Mouse (Mus musculus) bone marrow macrophage, adult 2 months (primary cell): ENCODE results near the gene Nacc2.

Source experiments
- CTCF ChIP-seq: IDR thresholded peaks from 2 replicates; pipeline ENCODE4 v1.5.1; 2012; ENCODE audit warnings: low read depth, mild to moderate bottlenecking, low read length, moderate library complexity
- POLR2A ChIP-seq: IDR thresholded peaks from 2 replicates; pipeline ENCODE4 v1.6.1; 2012; ENCODE audit warnings: mild to moderate bottlenecking, low read depth, low read length, borderline replicate concordance

DNA sequence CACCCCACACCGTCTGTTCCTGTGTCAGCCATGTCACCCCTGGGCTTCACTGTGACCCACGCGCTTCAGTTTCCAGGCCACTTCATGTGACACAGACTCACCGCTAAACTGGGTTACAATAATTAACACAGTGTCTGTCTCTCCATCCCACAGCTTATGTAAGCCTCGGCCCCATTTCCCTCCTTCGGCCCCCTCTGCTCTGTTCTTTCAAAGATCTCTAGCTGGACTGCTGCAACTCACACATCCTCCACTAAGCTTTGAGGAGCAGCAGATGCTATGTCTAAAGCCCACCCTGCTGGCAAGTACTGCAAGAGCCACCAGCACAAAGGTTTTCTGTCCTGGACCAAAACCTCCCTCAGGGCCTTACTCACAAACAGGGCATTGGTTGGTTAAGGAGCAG lies 7.8 kb downstream of the Nacc2 start:
- TF ChIP-seq CTCF (no peak), POLR2A (no peak)
